Mouse (Mus musculus): ENCODE results near the gene Gpc5. TPM values are rescaled to one million over a fixed set of nuclear protein-coding genes. Genes with fewer than 3 reads are reported as not detected.

The Gpc5 gene
- polyA plus RNA-seq, 1 experiment from 2014 or later = 1.2 TPM

DNA sequence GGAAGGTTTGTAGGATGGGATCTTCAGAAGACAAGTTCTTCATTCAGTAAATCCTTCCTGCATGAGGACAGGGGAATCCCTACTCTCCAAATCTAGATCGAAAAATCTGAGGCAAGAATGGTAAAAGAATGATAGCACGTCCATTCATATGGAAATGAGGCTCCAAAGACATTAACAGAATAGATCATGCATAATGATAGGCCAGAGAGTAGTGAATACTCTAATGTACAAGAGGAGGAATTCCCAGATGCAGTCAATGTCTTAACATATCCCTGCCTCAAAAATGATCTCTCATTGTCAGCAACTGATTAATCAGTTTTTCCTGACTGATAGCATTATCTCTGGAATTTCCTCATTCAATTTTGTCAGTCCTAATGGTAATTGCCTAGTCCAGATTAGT is 1070.6 kb downstream of the Gpc5 start:
- no peak for DNase-seq (ENCODE audit: low read depth, low spot score)
- in situ Hi-C loops (cut with MboI; ENCODE audit: low pct_unique_long_range_greater_than_20kb) = no loop called here
- ATAC-seq = no peak
- ChIA-PET POLR2A (no interaction called here), CTCF (no interaction called here)
- TF ChIP-seq CTCF (IDR thresholded peaks at IDR 0.05) = no peak
- peaks cover 4% of the 10 kb centered on the region for H3K27me3 ChIP-seq

DNA sequence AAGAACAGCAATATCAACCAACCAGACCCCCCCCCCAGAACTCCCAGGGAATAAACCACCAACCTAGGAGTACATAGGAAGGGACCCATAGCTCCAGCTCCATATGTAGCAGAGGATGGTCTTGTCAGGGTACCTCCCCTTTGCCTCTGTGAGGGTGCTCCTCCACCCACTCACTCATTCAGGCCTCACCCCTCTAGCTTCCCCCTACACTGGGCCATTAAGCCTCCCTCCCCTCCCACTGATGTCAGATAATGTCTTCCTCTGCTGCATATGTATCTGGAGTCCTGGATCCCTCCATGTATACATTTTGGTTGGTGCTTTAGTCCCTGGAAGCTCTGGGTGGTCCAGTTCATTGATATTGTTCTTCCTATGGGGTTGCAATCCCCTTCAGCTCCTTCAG is 1075.4 kb downstream of the Gpc5 start:
- DNase-seq (ENCODE audit: low read depth, low spot score) (no peak), ATAC-seq (no peak)
- POLR2A ChIA-PET = no interaction called here
- CTCF ChIA-PET = no interaction called here
- H3K27me3 ChIP-seq = peaks cover 9% of the 10 kb centered on the region
- in situ Hi-C loops (cut with MboI; ENCODE audit: low pct_unique_long_range_greater_than_20kb) = no loop called here
- no peak for TF ChIP-seq CTCF (IDR thresholded peaks at IDR 0.05)

DNA sequence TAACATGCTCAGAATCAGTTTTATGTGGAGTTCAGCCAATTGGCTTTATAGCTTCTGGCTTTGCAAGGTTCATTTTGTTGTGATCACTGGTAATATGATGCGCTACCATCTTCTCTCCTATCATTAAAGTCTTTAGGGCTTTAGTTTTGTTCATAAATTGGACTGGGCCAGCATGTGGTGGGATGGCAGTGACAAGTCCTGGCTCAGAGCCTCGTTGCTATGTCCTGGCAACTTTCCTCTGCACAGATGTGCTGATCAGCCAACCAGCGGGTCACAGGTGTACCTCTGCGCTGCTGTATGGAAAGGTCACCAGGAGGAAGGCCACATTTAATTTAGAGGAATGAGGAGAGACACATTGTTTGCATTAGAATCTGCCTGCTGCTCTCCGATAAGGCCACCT is 1077.1 kb downstream of the Gpc5 start:
- TF ChIP-seq CTCF (IDR thresholded peaks at IDR 0.05) = no peak
- POLR2A ChIA-PET = no interaction called here
- no peak for DNase-seq (ENCODE audit: low read depth, low spot score)
- peaks cover 14% of the 10 kb centered on the region for H3K27me3 ChIP-seq
- no peak for ATAC-seq
- CTCF ChIA-PET = no interaction called here
- in situ Hi-C loops (cut with MboI; ENCODE audit: low pct_unique_long_range_greater_than_20kb) = no loop called here

DNA sequence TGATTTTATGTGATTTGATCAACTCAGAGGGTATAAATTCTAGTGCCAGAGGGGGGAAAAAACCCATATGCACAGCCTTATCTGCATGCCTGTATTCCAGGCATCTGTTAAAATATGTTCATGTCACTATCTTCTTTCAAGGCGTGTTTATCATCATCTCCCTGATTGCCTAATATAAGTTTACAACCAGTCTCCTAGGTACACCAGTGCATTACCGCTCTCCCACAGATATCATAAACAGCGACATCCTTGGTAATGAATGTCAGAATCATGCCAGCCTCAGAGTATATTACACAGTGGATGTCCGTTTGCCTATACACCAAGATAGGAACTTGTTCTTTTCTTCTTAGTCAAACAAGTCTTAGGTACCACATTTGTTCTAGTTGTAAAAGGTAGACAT is 1095.0 kb downstream of the Gpc5 start:
- in situ Hi-C loops (cut with MboI; ENCODE audit: low pct_unique_long_range_greater_than_20kb) = no loop called here
- DNase-seq (ENCODE audit: low read depth, low spot score) = no peak
- ChIA-PET CTCF (no interaction called here), POLR2A (no interaction called here)
- ATAC-seq = no peak
- TF ChIP-seq CTCF (IDR thresholded peaks at IDR 0.05) = no peak
- H3K27me3 ChIP-seq = peaks cover 15% of the 10 kb centered on the region

DNA sequence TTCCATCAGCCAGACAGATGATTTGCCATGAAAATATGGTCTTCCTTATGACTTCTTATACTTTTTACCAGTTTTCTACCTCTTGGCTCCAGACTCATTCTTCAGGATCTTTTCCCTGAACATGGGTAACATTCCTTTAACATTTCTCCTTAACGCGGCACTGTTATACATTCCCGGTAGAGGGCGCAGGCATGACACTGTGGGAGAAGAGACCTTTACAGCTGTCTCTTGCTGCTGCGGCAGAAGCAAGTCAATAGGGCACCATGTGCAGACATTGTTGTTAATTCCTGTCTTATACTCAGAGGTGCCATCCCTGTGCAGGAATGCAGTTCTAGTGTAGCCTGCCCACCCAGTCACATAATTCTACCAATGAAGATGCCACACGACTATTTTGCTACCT is 1115.0 kb downstream of the Gpc5 start:
- DNase-seq (ENCODE audit: low read depth, low spot score) = peak; percentile 7
- TF ChIP-seq CTCF (IDR thresholded peaks at IDR 0.05) = peak; percentile 85
- no peaks in the 10 kb centered on the region for H3K27me3 ChIP-seq
- CTCF ChIA-PET = interaction anchor here (1.3 kb wide), 1 partner anchor 12 kb away, joined by 3 read pairs; no protein-coding TSS in a partner anchor
- POLR2A ChIA-PET = no interaction called here
- peak; percentile 76 for ATAC-seq
- in situ Hi-C loops (cut with MboI; ENCODE audit: low pct_unique_long_range_greater_than_20kb) = loop anchor here (10.0 kb wide), 2 partner anchors 718 to 1738 kb away; partner anchors contain the start of gene Gpc6

DNA sequence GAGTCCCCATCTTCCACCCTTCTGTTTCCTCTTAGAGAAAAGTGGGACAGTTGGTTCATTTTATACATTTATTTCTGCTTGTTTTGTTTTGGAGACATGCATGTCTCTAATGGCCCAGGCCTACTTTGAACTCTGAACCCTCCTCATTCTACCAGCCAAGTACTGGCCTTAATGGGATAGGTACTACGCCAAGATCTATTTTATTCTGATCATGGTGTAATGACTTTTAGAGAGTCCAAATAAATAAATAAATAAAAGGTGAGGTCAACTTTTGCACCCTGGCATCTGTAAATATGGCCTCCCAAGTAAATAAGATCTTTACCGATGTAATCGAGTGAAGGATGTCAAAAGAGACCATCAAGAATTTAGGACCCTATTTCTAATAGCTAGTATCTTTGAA is 1116.6 kb downstream of the Gpc5 start:
- ChIA-PET CTCF (interaction anchor here (0.9 kb wide), 1 partner anchor 1089 kb away, joined by 3 read pairs; no protein-coding TSS in a partner anchor), POLR2A (no interaction called here)
- in situ Hi-C loops (cut with MboI; ENCODE audit: low pct_unique_long_range_greater_than_20kb) = loop anchor here (10.0 kb wide), 2 partner anchors 716 to 1736 kb away; partner anchors contain the start of gene Gpc6
- TF ChIP-seq CTCF (IDR thresholded peaks at IDR 0.05) = no peak
- ATAC-seq (no peak), DNase-seq (ENCODE audit: low read depth, low spot score) (no peak)
- H3K27me3 ChIP-seq = no peaks in the 10 kb centered on the region

DNA sequence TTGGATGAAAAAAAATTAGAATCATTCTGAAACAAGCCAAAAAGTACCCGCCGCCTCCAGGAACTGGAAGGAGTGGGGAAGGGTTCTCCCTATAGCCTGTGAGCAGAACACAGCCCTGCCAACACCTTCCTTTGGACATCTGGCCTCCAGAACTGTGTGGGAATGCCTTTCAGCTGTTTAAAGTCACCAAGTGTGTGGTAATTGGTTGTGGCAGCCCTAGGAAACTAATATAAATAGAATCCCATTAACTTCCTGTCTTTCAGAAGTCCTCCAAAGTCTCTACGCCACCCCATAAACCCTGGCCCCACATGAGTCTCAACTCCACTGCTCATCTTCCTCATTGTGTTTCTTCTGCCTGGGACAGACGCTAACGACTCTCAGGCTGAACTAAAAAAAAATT is 1117.0 kb downstream of the Gpc5 start:
- ChIA-PET CTCF (interaction anchor here (0.9 kb wide), 1 partner anchor 1088 kb away, joined by 3 read pairs; no protein-coding TSS in a partner anchor), POLR2A (no interaction called here)
- ATAC-seq (no peak), DNase-seq (ENCODE audit: low read depth, low spot score) (no peak)
- no peak for TF ChIP-seq CTCF (IDR thresholded peaks at IDR 0.05)
- no peaks in the 10 kb centered on the region for H3K27me3 ChIP-seq
- in situ Hi-C loops (cut with MboI; ENCODE audit: low pct_unique_long_range_greater_than_20kb) = loop anchor here (10.0 kb wide), 2 partner anchors 716 to 1736 kb away; partner anchors contain the start of gene Gpc6

DNA sequence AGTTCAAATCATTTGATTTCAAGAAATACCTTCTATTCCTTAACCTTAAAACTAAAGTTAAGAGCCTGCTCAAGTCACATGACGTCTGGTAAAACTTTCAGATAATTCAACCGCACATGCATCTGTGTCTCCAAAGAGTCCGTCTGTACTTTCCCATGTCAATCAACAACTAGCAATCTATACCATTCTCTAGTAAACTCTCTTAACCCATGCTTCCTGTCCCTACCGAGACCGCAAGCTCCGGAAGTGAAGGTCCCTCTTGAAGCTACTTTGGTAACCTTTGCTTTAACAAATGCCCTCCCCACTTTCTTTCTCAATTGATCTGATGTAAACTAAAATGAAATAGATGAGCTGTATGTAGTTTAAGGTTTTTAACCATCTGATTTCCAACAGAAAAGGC is 1118.3 kb downstream of the Gpc5 start:
- no peaks in the 10 kb centered on the region for H3K27me3 ChIP-seq
- DNase-seq (ENCODE audit: low read depth, low spot score) (no peak), ATAC-seq (no peak)
- POLR2A ChIA-PET = no interaction called here
- in situ Hi-C loops (cut with MboI; ENCODE audit: low pct_unique_long_range_greater_than_20kb) = no loop called here
- no peak for TF ChIP-seq CTCF (IDR thresholded peaks at IDR 0.05)
- CTCF ChIA-PET = interaction anchor here (0.7 kb wide), 1 partner anchor 16 kb away, joined by 3 read pairs; no protein-coding TSS in a partner anchor

DNA sequence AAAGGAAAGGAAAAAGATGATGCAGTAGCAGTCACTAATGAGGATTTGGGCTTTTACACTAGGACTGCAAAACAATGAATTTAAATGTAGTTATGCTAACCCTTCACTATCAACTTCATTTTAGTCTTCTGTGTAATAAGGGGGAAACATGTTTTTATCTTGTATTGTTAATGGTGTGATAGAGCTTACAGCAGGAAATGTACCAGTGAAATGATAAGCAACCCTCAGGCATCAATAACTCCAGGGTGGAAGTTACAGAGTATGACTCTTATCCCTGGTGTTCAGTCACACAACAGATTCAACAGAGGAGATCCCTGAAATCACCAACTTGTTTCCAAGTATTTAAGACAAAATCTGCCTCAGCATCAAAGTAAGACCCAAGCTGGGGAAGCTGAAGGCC is 1120.0 kb downstream of the Gpc5 start:
- in situ Hi-C loops (cut with MboI; ENCODE audit: low pct_unique_long_range_greater_than_20kb) = no loop called here
- ChIA-PET POLR2A (no interaction called here), CTCF (no interaction called here)
- DNase-seq (ENCODE audit: low read depth, low spot score) = no peak
- H3K27me3 ChIP-seq = no peaks in the 10 kb centered on the region
- no peak for ATAC-seq
- no peak for TF ChIP-seq CTCF (IDR thresholded peaks at IDR 0.05)

DNA sequence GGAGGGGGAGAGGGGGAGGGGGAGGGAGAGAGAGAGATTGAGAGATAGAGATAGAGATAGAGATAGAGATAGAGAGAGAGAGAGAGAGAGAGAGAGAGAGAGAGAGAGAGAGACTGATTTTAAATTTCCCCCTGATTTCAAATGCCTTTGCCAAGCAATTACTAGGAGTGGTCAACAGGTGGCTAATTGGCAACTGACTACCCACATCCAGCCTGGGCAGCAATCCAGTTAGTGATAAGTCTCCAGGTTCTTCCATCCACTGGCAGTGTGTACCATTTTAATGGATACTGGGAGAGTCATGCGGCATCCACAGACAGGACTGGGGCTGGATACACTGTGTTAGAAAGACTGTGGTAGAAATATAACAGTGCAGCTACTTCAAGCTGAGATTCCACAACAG is 1166.1 kb downstream of the Gpc5 start:
- POLR2A ChIA-PET = no interaction called here
- ATAC-seq (no peak), DNase-seq (ENCODE audit: low read depth, low spot score) (no peak)
- in situ Hi-C loops (cut with MboI; ENCODE audit: low pct_unique_long_range_greater_than_20kb) = no loop called here
- TF ChIP-seq CTCF (IDR thresholded peaks at IDR 0.05) = no peak
- H3K27me3 ChIP-seq = peaks cover 7% of the 10 kb centered on the region
- CTCF ChIA-PET = no interaction called here

DNA sequence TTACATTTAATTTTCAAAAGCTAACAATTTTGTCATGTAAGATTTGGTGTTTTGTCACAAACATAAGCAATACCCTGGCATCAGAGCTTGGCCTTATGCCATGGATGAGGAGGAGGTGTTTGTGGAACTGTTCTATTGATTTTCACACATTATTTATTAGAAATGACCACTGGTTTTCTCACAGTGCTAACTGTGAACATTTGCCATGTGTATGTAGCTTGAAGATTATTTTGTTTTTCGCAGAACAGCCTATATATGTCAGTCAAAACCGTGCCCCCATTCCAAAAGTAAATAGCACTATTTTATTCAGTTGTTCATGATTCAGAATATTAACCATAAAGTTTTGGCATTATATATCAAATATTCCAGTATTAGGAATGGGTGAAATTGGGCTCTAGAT is 1216.5 kb downstream of the Gpc5 start:
- ATAC-seq (no peak), DNase-seq (ENCODE audit: low read depth, low spot score) (no peak)
- H3K27me3 ChIP-seq = no peaks in the 10 kb centered on the region
- ChIA-PET CTCF (no interaction called here), POLR2A (interaction anchor here (0.7 kb wide), 1 partner anchor 73 kb away, joined by 4 read pairs; no protein-coding TSS in a partner anchor)
- in situ Hi-C loops (cut with MboI; ENCODE audit: low pct_unique_long_range_greater_than_20kb) = no loop called here
- TF ChIP-seq CTCF (IDR thresholded peaks at IDR 0.05) = no peak

DNA sequence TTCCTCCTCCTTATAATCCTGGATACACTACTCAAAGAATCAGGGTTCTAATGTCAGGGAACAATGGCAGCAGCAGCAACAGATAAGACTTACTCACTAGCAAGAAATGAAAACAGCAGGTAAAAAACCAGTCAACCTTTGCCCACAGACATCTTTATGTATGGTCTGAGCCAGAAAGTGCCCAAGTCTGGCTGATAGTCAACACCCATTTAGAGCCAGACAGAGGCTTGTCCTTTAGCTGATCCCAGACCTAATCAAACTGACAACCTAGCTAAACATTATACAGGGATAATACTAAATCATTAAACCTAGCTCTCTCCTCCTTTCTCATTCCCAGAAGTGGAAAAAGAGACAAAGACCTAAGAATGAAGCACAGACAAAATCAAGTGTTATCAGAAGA is 1225.5 kb downstream of the Gpc5 start:
- ChIA-PET CTCF (no interaction called here), POLR2A (interaction anchor here (0.6 kb wide), 1 partner anchor 1727 kb away, joined by 3 read pairs; no protein-coding TSS in a partner anchor)
- ATAC-seq (no peak), DNase-seq (ENCODE audit: low read depth, low spot score) (no peak)
- no peaks in the 10 kb centered on the region for H3K27me3 ChIP-seq
- TF ChIP-seq CTCF (IDR thresholded peaks at IDR 0.05) = no peak
- in situ Hi-C loops (cut with MboI; ENCODE audit: low pct_unique_long_range_greater_than_20kb) = no loop called here

All from Patski (cell line).